Comparison of ENCODE assay signal across 16 mouse cellular contexts in genomic region chr5:20603756-20604469, GRCm38 (mm10).
DNase-seq lines count a peak whose midpoint lies in the region; ATAC-seq lines count a peak whose summit lies in the region.
"Had no signal": no experiment of that assay in that cellular context is flagged by ENCODE, and none has a peak within 500 bp of the region (broad histone marks: within the 10 kb centered on the region; RNA-seq: fewer than 3 reads in every experiment).

No protein-coding gene starts in this region.

- peak; percentile 18 for DNase-seq in neural tube, embryonic 10.5 days (ENCODE audit: extremely low spot score, low spot score)
- DNase-seq in embryonic facial prominence, embryonic 10.5 days (ENCODE audit: low spot score): peak; percentile 73
- peak; percentile 47 for DNase-seq in hindlimb bud, embryonic 11.5 days (ENCODE audit: extremely low spot score, low read depth, low spot score)
- DNase-seq in layer of hippocampus, adult 18-20 months (ENCODE audit: low spot score in 2 of 2): no peak
- no peak for DNase-seq in cerebellum, postnatal 10 days
- no peak for DNase-seq in retina, embryonic 14.5 days (ENCODE audit: low spot score)
- DNase-seq: adrenal gland, adult 2 months; cerebellum, postnatal 14 days; heart, postnatal 36 days; kidney, adult 11 months; kidney, postnatal 14 days; lung, adult 2 months had no signal

- H3K27ac ChIP-seq in neural tube, embryonic 15.5 days (replicated peaks): no peak overlapping the region
- no peak overlapping the region for H3K27ac ChIP-seq in embryonic facial prominence, embryonic 10.5 days (replicated peaks)
- H3K27ac ChIP-seq: heart, embryonic 10.5 days; limb, embryonic 15.5 days had no signal

- no peaks in the 10 kb centered on the region for H3K9me3 ChIP-seq in neural tube, embryonic 15.5 days (replicated peaks)
- no peaks in the 10 kb centered on the region for H3K9me3 ChIP-seq in embryonic facial prominence, embryonic 10.5 days
- H3K9me3 ChIP-seq: heart, embryonic 10.5 days; limb, embryonic 15.5 days had no signal

- H3K27me3 ChIP-seq in neural tube, embryonic 15.5 days (replicated peaks): no peaks in the 10 kb centered on the region
- no peaks in the 10 kb centered on the region for H3K27me3 ChIP-seq in embryonic facial prominence, embryonic 10.5 days (replicated peaks; ENCODE audit: low read depth, poor library complexity, severe bottlenecking)
- H3K27me3 ChIP-seq: limb, embryonic 15.5 days had no signal

- H3K4me1 ChIP-seq in neural tube, embryonic 15.5 days: no peaks in the 10 kb centered on the region
- H3K4me1 ChIP-seq in embryonic facial prominence, embryonic 10.5 days: peaks cover 21% of the 10 kb centered on the region
- H3K4me1 ChIP-seq: heart, embryonic 10.5 days had no signal

- H3K9ac ChIP-seq in neural tube, embryonic 15.5 days (replicated peaks): no peak overlapping the region
- H3K9ac ChIP-seq: limb, embryonic 15.5 days had no signal

- peaks cover 13% of the 10 kb centered on the region for H3K36me3 ChIP-seq in neural tube, embryonic 15.5 days
- no peaks in the 10 kb centered on the region for H3K36me3 ChIP-seq in embryonic facial prominence, embryonic 10.5 days (replicated peaks)
- H3K36me3 ChIP-seq: heart, embryonic 10.5 days; limb, embryonic 15.5 days had no signal

- no peak overlapping the region for H3K4me3 ChIP-seq in neural tube, embryonic 15.5 days (replicated peaks)
- no peak overlapping the region for H3K4me3 ChIP-seq in embryonic facial prominence, embryonic 10.5 days
- H3K4me3 ChIP-seq: erythroblast, embryonic 14.5 days; heart, embryonic 10.5 days; limb, embryonic 15.5 days had no signal

- no peak overlapping the region for H3K4me2 ChIP-seq in neural tube, embryonic 15.5 days
- H3K4me2 ChIP-seq: limb, embryonic 15.5 days had no signal

- WGBS in neural tube, embryonic 15.5 days: 40% methylated on average over 7 of the region's 7 CpGs
- 32% methylated on average over 7 of the region's 7 CpGs for WGBS in embryonic facial prominence, embryonic 10.5 days

- no peak for ATAC-seq in neural tube, embryonic 15.5 days (ENCODE audit: low FRiP score)

Comparison
In these comparisons a context has a peak if more than half of its experiments do, and no peak if none do; other contexts are left out.
1. DNase-seq: peak in neural tube, embryonic 10.5 days (single experiment), embryonic facial prominence, embryonic 10.5 days (single experiment) and hindlimb bud, embryonic 11.5 days (single experiment); none in layer of hippocampus, adult 18-20 months (0 of 2), cerebellum, postnatal 10 days (0 of 2) and retina, embryonic 14.5 days (single experiment).